Mouse (Mus musculus) brain, embryonic 18.5 days (tissue): ENCODE measurements at regions not wholly inside any gene's neighbourhood (a gene's known extent, or its start where the extent isn't known, plus 50 kb on each side); places are given as distances from the start of the nearest gene placed in this dataset.

Experiments
- DNase-seq: peaks from one replicate; pipeline ENCODE4 v3.0.0-alpha.2; 2012; ENCODE audit warnings: low read depth, low spot score

- no peak for DNase-seq
Observed at GRCm38 (mm10) chr5:118975147-118975546, 414.7 kb downstream of the Med13l start.

- DNase-seq: no peak
Observed at GRCm38 (mm10) chr5:118978921-118979630, 418.6 kb downstream of the Med13l start.

DNA sequence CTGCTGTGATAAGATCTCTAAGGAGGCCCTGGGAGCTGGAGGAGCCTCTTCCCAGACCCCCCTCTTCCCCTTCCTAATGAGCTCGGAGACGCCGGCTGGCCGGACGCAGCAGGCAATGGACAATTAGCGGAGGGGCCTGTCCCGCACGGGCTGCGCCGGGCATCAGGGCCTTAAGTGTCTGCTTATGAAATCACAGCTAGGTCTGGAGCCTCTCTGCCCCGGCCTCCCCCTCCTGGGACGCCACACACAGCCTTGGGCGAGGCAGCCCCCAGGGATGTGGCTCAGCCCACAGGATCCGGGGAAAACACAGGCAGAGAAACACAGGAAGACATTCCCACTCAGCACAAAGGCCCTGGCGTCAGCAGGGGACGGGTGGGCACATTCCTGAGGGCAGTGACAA, 420.6 kb downstream of the Med13l start:
- no peak for DNase-seq

- DNase-seq: no peak
Observed at GRCm38 (mm10) chr5:118984251-118984650, 423.8 kb downstream of the Med13l start.

- DNase-seq: no peak
Observed at GRCm38 (mm10) chr5:118984797-118985408, 424.4 kb downstream of the Med13l start.

GRCm38 (mm10) chr5:118987376-118988000, 427.0 kb downstream of the Med13l start:
- DNase-seq: no peak

GRCm38 (mm10) chr5:118999124-118999523, 438.6 kb downstream of the Med13l start:
- DNase-seq: no peak

DNA sequence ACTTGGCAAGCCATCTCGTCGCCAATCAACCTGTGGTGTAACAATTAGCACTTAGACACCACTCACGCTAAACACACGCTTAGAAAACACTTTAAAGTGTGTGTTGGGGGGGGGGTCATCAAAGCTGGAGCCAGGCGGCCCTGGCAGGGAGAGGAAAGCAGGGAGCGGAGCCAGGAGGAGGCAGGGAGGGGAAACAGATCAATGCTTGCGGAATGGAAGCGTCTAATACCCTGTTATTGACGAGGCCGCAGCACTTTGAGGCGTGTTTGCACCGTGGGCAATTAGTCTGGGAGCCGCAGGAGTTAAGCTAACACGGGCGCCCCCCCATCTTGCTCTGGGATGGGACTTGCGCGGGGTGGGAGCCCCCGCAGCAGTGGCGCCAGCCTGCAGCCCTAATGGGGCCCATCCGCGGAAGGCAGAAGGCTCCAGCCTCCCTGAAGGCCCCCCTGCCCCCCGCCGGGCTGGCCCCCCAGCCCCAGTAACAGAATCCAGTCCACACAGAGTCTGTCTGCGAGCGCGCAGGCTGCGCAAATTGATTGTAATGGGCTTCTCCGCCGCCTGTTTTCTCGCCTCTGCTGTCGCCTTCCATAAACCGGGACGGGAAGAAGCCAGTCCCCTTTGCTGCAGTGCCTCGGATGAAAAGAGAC, 445.5 kb downstream of the Med13l start:
- DNase-seq: no peak

- no peak for DNase-seq
Observed at GRCm38 (mm10) chr5:119010048-119010447, 449.6 kb downstream of the Med13l start.

GRCm38 (mm10) chr5:119015181-119015580, 454.7 kb downstream of the Med13l start:
- DNase-seq: no peak

DNA sequence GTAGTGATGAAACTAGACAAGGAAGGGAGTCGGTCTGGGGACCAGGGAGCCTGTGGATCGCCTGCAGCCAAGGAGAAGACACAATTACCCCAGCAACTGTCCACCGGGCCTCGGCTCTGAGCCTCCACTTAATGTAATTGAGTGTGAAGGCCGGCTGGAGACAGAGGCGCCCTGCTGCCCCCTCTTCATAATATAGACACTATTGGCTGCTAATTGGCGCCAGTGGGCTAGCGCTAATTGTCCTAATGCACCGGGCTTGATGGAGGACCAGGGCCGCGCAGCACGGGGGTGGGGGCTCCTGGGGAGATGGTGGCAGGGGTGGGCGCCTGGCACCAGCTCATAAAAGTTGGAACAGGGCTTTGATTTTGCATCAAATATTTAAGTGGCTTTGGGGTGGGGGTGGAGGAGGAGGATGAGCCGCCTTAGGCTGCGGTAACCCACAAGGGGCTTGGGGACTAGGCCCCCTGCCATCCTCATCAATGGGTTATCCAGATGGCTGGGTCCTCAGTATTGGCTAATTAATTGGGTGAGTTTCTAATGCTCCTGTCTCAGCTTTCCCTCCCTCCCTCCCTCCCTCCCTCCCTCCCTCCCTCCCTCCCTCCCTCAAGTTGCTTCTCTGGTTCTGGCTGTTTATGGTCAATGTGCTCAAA, 455.3 kb downstream of the Med13l start:
- DNase-seq: no peak

DNA sequence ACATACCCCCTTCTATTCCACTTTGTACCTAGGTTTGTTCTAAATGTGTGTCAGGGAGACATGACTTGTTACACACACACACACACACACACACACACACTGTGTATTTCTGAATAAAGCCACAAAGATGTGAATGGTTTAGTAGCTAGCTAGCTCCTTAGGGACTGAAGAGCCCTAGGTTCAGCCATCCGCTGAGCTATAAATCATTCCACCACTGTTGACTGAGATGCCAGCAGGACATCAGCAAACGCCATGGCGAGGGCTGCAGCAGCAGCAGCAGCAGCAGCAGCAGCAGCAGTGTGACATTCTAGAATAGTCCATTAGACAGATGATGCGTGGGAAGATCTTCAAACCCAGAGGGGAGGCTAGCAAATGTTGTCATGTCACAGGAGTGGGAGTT, 455.9 kb downstream of the Med13l start:
- no peak for DNase-seq

DNA sequence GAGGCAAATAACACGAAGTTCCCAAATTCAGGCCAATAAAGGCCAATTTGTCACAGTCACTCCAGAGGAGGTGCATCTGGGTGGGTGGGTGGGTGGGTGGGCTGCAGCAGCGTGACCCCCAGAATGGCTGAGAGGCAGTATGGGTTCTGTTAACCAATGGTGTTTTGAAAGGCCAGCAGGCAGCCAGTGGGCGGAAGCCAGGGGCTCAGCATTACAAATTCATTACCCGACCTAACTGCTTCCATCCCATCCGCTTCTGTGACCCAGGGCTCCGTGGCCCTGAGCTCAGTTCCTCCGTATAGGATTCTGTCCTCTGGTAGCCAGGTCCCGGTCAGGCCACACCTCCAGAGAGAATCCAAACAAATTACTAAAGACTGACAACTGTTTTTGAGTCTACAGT, 463.5 kb downstream of the Med13l start:
- DNase-seq: no peak

DNA sequence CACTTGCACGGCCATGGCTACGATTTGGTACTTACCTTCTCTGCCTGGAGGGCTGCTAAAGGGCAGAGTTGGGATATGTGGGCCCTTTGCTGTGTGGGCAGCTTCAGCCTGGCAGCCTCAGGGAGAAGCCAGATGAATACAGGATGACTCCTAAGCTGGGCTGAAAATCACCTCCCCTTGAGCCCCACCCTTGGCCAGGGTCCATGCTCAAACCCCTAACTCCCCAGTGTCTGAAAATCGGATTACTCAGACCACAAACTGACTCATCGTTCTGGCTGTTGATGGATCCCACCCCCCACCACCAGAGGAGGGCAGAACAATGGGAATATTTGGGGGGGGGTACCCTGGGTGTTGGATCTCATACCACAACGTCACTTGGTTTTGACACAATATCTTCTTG, 471.6 kb downstream of the Med13l start:
- DNase-seq: no peak

- no peak for DNase-seq
Observed at GRCm38 (mm10) chr5:119044548-119044947, 484.1 kb downstream of the Med13l start.

DNA sequence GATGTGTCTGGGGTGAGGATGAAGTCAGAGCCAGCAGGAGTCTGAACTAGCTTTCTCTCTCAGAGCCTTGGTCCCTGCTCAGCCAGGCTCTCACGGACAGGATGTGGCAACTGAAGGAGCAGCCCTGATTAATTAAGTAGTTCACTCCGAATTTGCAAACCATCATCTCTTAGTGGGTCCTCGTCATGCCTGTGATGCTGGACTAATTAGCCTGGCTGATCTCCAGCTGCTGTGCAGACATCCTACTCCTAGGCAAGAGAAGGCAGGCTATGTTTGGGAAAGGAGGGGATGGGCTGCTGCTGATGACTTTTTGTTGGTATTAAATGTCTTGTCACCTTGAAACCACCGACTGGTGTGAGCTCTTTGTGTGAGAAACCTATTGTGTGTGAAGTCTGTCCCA, 487.1 kb downstream of the Med13l start:
- no peak for DNase-seq

DNA sequence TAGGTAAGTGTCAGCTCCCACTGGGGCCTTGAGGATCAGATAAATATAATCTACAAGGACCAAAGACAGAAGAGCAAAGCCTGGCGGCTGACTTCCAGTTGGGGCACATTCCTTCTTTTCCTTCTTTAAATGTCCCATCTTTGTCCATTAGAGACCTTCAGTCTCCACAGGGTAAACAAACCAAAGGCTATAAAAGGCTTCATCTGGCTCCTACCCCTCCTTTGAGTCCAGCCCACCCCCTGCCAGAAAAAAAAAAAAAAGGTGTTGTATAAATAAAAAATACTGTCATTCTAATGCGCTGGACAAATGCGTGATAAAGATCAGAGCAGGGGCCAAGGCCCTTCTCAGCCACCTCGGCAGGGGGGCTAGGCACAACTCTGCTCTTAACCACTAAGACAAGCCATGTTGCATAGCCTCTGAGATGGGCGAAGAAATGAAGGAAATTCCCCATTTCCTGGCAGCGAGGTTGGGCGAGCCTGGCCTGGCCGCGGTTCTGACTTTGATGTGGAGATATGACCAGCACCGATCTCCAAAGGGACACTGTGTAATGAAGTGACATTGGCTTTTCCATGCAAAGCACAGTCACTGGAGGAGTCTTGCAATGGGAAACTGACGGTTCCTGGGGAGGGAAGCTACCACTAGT, 492.0 kb downstream of the Med13l start:
- DNase-seq: no peak

DNA sequence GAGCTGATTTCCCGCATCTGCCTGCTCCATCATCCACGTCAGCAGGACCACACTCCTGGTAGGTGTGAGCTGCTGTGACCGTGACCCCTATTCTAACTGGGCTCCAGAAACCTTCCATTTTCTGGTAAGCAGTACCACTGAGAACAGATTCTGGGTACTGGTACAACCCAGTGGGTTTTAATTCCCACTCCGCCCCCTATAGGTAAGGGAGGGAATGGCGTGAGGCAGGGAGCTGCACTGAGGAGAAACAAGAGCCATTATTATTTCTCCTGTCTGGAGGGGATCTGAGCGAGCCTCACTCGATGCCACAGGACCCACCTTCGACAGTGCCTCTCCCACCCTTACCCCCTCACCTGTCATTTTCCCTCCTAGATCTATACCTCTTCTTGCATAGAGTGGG, 493.3 kb downstream of the Med13l start:
- no peak for DNase-seq

- no peak for DNase-seq
Observed at GRCm38 (mm10) chr5:119054393-119054792, 493.9 kb downstream of the Med13l start.

- no peak for DNase-seq
Observed at GRCm38 (mm10) chr5:119055430-119055829, 495.0 kb downstream of the Med13l start.

DNA sequence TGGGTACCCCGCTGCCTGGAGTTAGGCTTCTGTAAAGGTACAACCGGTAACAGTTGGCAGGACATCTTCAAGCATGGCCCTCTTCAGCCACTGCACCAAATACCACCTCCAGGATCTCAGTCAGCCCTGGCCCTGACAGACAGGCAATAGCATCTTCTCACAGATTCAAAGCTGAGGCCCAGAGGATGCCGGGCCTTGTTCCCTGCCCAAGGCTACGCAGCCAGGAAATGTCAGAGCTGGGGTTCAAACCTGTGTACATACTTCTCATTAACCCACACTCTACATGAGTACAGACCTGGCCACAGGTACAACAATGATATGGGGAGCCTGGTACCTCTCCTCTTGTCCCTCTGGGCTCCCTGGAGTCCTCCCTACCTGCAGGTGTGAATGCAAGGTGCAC, 497.3 kb downstream of the Med13l start:
- DNase-seq: no peak
